Mouse (Mus musculus): Measurements from ENCODE around the gene Mrgprd. TPM values are rescaled to one million over a fixed set of nuclear protein-coding genes. Genes with fewer than 3 reads are reported as not detected.

Mrgprd gene
- not detected in 2 replicates for polyA plus RNA-seq (2016; fragmentation: Nextera tagmentation; extraction: Ambion mirVana)

DNA sequence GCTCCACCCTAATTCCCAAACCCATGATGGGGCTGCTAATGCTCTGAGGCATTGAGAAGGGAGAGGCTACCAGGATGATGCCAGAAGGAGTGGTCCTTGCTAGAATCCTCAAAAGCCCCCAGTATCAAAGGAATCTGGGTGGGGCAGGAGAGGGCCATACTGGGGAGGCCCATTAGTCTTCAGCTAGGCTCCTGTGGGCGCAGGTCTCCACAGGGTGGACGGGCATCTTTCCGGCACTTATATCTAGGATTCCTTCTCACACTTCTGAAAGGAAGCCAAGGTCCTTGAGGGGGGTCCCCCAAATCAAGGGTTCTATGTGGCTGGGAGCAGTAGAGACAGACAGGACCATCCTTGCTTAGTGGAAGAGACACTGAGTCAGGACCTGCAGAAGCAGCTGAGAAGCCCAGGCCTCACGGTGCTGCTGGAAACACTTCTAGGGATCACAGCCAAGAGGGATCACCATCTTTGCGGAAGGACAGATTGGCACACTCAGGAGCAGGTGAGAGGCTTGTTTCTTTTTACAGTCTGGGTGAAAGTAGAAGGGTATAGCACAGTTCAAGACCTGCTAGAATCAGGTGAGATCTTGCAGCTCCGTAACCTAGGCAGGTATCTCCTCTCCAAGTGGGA lies at the start of gene Mrgprd:
Gene Mrgprd (plus strand): TSS at position 51 of the 627 bp plus-strand sequence.
- H3K27me3 ChIP-seq (ENCODE audit: poor library complexity, severe bottlenecking) = 0 out of 2 replicates have a peak, but pooled peaks cover 4% of the 10 kb centered on the region
- no peaks in the 10 kb centered on the region for H3K9me3 ChIP-seq
- DNase-seq (ENCODE audit: extremely low spot score, low spot score) = no peak
- H3K36me3 ChIP-seq (replicated peaks) = no peaks in the 10 kb centered on the region
- no peak within 1 kb of the TSS for H3K4me3 ChIP-seq
- 92% methylated on average over 6 of the region's 6 CpGs for WGBS
- H3K27ac ChIP-seq = no peak within 1 kb of the TSS
- H3K4me1 ChIP-seq = 0 out of 2 replicates have a peak, but pooled peaks cover 3% of the 10 kb centered on the region

DNA sequence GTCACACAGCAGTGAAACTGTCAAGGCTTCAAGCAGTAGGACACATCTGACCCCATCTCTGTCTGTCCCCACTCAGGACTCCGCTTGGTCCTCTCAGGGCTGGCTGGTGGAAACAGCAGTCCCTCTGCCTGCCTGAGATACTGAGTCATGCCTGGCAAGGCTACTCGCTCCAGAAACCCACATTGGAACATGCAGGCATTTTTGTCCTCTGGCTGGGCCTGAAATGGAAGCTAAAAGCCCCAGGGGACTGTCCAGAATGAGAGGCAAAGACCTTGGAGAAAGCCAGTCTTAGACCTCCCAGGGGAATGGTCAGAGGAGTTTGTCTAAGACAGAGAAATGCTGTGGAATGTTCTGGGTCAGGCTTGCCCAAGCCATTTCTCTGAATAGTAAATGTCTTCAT lies 48.6 kb upstream of the Mrgprd start:
- DNase-seq (ENCODE audit: extremely low spot score, low spot score) = no peak
- 91% methylated on average over 2 of the region's 2 CpGs for WGBS
- no peak overlapping the region for H3K27ac ChIP-seq
- H3K4me3 ChIP-seq = no peak overlapping the region
- H3K9me3 ChIP-seq = no peaks in the 10 kb centered on the region
- H3K27me3 ChIP-seq (ENCODE audit: poor library complexity, severe bottlenecking) = no peaks in the 10 kb centered on the region
- peaks cover 53% of the 10 kb centered on the region for H3K36me3 ChIP-seq (replicated peaks)
- no peaks in the 10 kb centered on the region for H3K4me1 ChIP-seq

DNA sequence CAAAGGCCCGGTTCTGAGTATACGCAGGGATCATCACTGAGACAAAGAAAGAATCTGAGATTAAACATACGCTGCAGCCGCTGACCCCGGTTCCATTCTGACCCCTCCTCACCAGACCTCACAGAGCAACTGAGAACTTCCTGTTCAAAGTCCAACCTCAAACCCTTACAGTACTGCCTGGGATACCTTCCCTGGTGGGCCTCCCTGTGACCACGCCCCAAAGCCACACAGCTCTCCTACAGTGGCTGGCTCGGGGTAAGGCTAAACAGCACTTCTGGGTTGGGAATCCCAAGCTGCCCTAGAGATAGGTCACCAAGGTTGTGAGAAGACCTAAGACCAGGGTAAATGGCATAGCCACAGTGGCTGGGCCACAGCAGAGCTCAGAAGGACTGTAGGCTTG lies 45.7 kb upstream of the Mrgprd start:
- DNase-seq (ENCODE audit: extremely low spot score, low spot score) = no peak
- Histone ChIP-seq H3K36me3 (replicated peaks) (peaks cover 70% of the 10 kb centered on the region), H3K4me1 (no peaks in the 10 kb centered on the region), H3K27ac (no peak overlapping the region), H3K27me3 (ENCODE audit: poor library complexity, severe bottlenecking) (no peaks in the 10 kb centered on the region), H3K4me3 (no peak overlapping the region), H3K9me3 (peaks cover 6% of the 10 kb centered on the region; the same call in 1 of the 2 replicates)
- WGBS = 95% methylated on average over 7 of the region's 7 CpGs

DNA sequence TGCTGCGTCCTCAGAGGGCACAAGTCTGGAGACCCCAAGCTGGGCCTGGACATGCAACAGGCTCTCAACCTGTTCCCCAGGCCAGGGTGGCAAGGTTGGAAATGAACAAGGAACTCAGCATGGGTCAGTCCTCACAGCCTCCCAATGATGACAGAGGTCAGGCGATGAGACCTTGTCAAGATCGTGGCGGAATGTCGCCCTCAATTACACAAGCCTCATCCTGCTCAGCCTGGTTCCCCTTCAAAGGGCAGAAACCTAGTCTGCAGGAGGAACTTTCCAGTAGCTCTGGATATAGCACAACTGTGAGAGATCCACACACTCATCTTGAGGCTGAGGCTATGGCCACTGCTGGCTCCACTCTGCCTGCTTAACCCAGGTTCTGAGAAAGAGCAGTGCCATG lies 43.7 kb upstream of the Mrgprd start:
- no peak overlapping the region for H3K27ac ChIP-seq
- peaks cover 86% of the 10 kb centered on the region for H3K36me3 ChIP-seq (replicated peaks)
- no peak for DNase-seq (ENCODE audit: extremely low spot score, low spot score)
- 94% methylated on average over 5 of the region's 5 CpGs for WGBS
- H3K4me1 ChIP-seq = no peaks in the 10 kb centered on the region
- no peaks in the 10 kb centered on the region for H3K27me3 ChIP-seq (ENCODE audit: poor library complexity, severe bottlenecking)
- peaks cover 6% of the 10 kb centered on the region; the same call in 1 of the 2 replicates for H3K9me3 ChIP-seq
- no peak overlapping the region for H3K4me3 ChIP-seq

DNA sequence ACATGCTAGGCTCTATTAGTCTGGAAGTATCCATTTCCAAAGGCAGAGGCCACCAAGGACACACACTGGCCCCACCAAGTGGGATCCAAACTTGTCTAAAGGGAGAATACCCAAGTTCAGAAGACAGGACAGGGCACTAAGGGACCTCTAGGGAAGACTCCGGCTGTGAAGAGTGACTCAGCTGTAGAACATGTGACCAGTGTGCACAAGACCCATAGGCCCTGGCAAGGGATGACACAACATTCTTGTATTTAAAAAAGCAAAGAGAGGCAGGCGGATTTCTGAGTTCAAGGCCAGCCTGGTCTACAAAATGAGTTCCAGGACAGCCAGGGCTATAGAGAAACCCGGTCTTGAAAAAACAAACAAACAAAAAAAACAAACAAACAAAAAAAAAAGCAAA lies 39.1 kb upstream of the Mrgprd start:
- no peaks in the 10 kb centered on the region for H3K27me3 ChIP-seq (ENCODE audit: poor library complexity, severe bottlenecking)
- H3K4me1 ChIP-seq = no peaks in the 10 kb centered on the region
- WGBS = 86% methylated on average over 3 of the region's 3 CpGs
- no peak overlapping the region for H3K4me3 ChIP-seq
- H3K27ac ChIP-seq = no peak overlapping the region
- no peak for DNase-seq (ENCODE audit: extremely low spot score, low spot score)
- H3K9me3 ChIP-seq = peaks cover 6% of the 10 kb centered on the region; the same call in 1 of the 2 replicates
- H3K36me3 ChIP-seq (replicated peaks) = peaks cover 87% of the 10 kb centered on the region

DNA sequence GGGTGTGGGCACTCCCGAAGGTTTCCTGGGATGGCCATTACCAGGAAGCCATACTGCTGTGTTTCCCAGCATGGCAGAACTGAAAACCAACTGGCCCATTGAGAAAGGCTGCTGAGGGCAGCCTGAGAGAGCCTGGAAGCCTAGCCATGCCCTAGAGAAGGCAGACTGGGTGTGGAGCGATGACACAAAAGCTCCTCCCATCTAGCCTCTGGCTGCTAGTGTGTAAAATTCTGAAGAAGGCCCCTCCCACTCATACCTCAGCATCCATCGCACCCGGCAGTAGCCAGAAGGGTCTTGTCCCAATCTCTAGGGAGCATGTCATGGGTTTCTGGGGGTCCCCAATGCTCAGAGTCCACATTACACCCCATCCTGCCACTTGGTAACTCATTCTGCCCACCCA lies 33.2 kb upstream of the Mrgprd start:
- H3K9me3 ChIP-seq = no peaks in the 10 kb centered on the region
- peaks cover 33% of the 10 kb centered on the region for H3K4me1 ChIP-seq
- no peak for DNase-seq (ENCODE audit: extremely low spot score, low spot score)
- H3K27ac ChIP-seq = no peak overlapping the region
- peaks cover 38% of the 10 kb centered on the region for H3K36me3 ChIP-seq (replicated peaks)
- H3K4me3 ChIP-seq = no peak overlapping the region
- 85% methylated on average over 4 of the region's 4 CpGs for WGBS
- no peaks in the 10 kb centered on the region for H3K27me3 ChIP-seq (ENCODE audit: poor library complexity, severe bottlenecking)

DNA sequence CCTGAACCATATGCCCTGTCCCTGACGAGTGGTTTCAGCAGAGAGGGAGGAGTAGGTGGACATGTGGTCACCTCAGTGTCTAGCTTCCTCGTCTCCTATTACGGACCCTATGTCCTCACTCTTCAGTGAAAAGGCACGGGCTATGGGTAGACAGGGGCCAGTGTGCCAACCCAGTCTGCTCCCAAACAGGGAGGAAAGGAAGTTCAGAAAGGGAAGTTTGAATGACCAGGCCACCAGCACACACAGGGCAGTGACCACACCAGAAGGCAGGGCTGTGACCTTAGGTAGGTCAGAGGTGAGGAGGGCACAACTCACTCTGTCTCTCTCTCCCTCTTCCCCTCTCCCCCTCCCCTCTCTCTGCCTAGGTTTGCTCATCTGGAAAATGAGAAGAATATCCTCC lies 31.6 kb upstream of the Mrgprd start:
- WGBS = 58% methylated on average over 4 of the region's 4 CpGs
- peaks cover 22% of the 10 kb centered on the region for H3K36me3 ChIP-seq (replicated peaks)
- peak overlapping the region; percentile 61 for H3K4me3 ChIP-seq
- H3K27ac ChIP-seq = peak overlapping the region; percentile 83
- H3K9me3 ChIP-seq = no peaks in the 10 kb centered on the region
- H3K4me1 ChIP-seq = peaks cover 33% of the 10 kb centered on the region
- DNase-seq (ENCODE audit: extremely low spot score, low spot score) = no peak
- H3K27me3 ChIP-seq (ENCODE audit: poor library complexity, severe bottlenecking) = no peaks in the 10 kb centered on the region

DNA sequence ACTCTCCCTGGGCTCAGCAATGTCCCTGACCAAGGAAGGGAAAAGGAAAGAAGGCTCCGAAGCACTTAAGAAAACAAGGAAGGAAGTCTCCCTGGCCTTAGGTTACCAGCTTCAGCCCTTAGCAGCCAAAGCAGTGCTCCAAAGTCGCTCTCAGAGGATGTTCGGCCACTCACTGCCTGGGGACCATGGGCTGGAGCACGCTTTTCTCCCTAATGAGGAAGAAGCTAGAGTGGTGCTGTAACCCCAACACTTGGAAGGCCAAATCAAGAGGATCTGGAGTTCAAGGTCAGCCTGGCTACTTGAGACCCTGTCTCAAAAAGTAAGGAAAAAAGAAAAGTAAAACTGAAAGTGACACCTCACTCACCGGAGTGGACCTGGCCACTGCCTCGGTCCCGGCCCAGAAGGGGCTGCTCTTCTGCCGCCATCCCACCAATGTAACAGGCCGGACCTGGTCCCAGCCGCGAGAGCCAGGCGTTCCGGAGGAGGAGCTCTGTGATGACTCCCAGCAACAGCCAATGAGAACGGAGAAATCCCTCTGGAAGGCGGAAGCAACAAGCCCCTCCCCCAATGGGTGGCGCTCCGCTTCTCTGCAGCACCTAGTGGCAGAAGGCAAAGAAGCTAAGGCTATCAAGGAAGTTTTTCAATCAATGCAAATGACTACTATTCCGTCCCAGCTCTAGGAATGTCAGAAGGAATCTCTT lies 31.0 kb upstream of the Mrgprd start, which contains the start of gene Tpcn2:
Gene Tpcn2 (minus strand): TSS at position 525 of the 701 bp plus-strand sequence.
- Histone ChIP-seq H3K27ac (peak within 1 kb of the TSS; percentile 83), H3K27me3 (ENCODE audit: poor library complexity, severe bottlenecking) (no peaks in the 10 kb centered on the region), H3K9me3 (no peaks in the 10 kb centered on the region), H3K4me1 (peaks cover 33% of the 10 kb centered on the region), H3K36me3 (replicated peaks) (peaks cover 16% of the 10 kb centered on the region), H3K4me3 (peak within 1 kb of the TSS; percentile 61)
- DNase-seq (ENCODE audit: extremely low spot score, low spot score) = peak; percentile 87
- WGBS = 3% methylated on average over 18 of the region's 18 CpGs

DNA sequence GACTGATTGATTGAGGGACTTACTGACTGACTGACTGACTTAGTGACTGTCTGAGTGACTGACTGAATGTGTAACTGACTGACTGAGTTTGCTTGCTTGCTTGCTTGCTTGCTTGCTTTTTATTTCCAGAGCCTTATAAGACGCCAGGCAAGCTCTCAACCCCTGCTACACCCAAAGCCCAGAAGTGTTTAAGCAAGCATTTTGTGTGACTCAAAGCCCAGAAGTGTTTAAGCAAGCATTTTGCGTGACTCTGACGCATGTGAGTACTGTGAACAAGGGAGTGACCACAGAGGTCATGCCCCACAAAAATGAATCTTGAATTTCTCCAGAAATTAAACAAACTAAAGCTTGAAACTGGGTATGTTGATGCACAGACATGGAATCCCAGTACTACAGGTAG lies 30.3 kb upstream of the Mrgprd start:
- no peaks in the 10 kb centered on the region for H3K27me3 ChIP-seq (ENCODE audit: poor library complexity, severe bottlenecking)
- peaks cover 38% of the 10 kb centered on the region for H3K4me1 ChIP-seq
- peak overlapping the region; percentile 22; the same call in 1 of the 2 replicates for H3K27ac ChIP-seq
- WGBS = 66% methylated on average over 3 of the region's 3 CpGs
- no peaks in the 10 kb centered on the region for H3K9me3 ChIP-seq
- peaks cover 10% of the 10 kb centered on the region for H3K36me3 ChIP-seq (replicated peaks)
- H3K4me3 ChIP-seq = peak overlapping the region; percentile 61
- no peak for DNase-seq (ENCODE audit: extremely low spot score, low spot score)

DNA sequence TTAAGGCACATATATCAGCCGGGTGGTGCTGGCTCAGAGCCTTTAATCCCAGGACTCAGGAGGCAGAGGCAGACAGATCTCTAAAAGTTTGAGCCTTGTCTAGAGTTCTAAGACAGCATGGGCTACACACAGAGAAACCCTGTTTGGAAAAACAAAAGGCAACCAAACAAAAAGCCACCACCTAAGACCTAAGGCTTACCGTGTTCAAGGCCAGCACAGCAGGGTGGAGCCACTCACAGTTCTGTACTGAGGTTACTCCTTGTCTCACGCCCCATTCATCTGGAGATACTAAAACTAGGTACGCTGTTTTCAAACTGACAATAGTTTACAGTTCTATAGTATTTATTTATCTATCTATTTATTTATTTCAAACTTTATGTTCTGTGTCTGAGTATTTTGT lies 29.2 kb upstream of the Mrgprd start:
- Histone ChIP-seq H3K27me3 (ENCODE audit: poor library complexity, severe bottlenecking) (no peaks in the 10 kb centered on the region), H3K4me1 (peaks cover 41% of the 10 kb centered on the region), H3K4me3 (no peak overlapping the region), H3K36me3 (replicated peaks) (no peaks in the 10 kb centered on the region), H3K9me3 (no peaks in the 10 kb centered on the region), H3K27ac (no peak overlapping the region)
- WGBS = 85% methylated on average over 4 of the region's 4 CpGs
- no peak for DNase-seq (ENCODE audit: extremely low spot score, low spot score)

DNA sequence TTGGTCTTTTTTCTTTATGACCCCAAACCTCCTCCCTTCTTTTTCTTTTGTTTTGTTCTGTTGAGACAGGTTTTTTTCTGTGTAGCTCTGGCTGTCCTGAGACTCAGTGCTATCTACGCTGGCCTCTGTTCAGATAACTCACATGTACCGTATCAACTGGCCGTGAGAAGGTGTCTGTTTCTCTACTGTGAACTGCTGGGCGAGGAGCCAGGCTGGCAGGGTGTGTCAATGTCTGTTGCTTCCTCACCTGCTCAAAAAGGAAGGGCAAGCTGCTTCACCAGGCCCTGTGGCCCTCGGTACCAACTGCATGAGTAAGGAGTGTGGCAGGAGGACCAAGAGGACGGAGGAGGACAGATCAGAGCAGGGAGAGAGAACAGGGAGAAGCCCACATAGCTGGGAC lies 27.2 kb upstream of the Mrgprd start:
- H3K9me3 ChIP-seq = no peaks in the 10 kb centered on the region
- H3K36me3 ChIP-seq (replicated peaks) = no peaks in the 10 kb centered on the region
- no peak overlapping the region for H3K4me3 ChIP-seq
- no peak for DNase-seq (ENCODE audit: extremely low spot score, low spot score)
- peaks cover 28% of the 10 kb centered on the region for H3K4me1 ChIP-seq
- H3K27me3 ChIP-seq (ENCODE audit: poor library complexity, severe bottlenecking) = no peaks in the 10 kb centered on the region
- H3K27ac ChIP-seq = no peak overlapping the region
- WGBS = 90% methylated on average over 6 of the region's 6 CpGs

DNA sequence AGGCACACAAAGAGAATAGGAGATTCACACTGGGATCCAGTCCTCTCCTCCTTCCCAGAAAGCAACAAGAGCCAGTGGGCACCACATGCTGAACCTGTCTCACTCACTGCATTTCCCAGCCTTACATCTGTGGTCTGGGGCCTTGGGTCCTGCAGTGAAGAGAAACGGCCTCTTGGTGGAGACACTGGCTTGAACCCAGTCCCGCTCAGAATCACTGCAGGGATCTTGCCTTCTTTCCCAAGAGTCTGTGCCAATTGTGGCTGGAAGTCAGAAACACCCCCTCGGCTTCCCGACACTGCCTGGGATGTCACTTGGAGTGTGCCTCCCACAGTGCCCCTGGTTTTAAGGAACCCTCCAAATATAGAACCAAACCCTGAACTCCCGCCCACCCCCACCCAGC lies 25.3 kb upstream of the Mrgprd start:
- Histone ChIP-seq H3K27me3 (ENCODE audit: poor library complexity, severe bottlenecking) (no peaks in the 10 kb centered on the region), H3K4me3 (no peak overlapping the region), H3K27ac (no peak overlapping the region), H3K36me3 (replicated peaks) (no peaks in the 10 kb centered on the region), H3K4me1 (peaks cover 9% of the 10 kb centered on the region), H3K9me3 (no peaks in the 10 kb centered on the region)
- WGBS = 18% methylated on average over 5 of the region's 5 CpGs
- peak; percentile 49 for DNase-seq (ENCODE audit: extremely low spot score, low spot score)

DNA sequence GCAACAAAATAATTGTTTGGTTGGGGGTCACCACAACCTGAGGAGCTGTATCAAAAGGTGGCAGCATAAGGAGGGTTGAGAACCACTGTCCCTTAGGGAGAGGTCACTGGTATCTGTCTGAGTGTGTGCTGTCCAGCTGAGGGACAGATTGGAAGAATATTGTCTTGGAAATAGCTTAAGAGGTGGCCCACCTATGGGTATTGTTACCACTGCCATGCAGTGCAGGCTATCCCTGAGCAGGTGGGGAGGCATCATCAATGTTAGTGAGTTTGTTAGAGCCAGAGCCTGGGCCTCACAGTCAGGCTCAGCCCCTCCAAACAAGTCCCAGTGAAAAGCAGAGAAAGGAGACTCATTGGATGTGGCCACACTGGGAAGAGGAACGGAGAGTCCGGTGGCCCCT lies 22.8 kb upstream of the Mrgprd start:
- H3K9me3 ChIP-seq = no peaks in the 10 kb centered on the region
- 91% methylated on average over 2 of the region's 2 CpGs for WGBS
- H3K27me3 ChIP-seq (ENCODE audit: poor library complexity, severe bottlenecking) = no peaks in the 10 kb centered on the region
- H3K4me3 ChIP-seq = no peak overlapping the region
- no peak for DNase-seq (ENCODE audit: extremely low spot score, low spot score)
- H3K4me1 ChIP-seq = peaks cover 8% of the 10 kb centered on the region; the same call in 1 of the 2 replicates
- no peaks in the 10 kb centered on the region for H3K36me3 ChIP-seq (replicated peaks)
- H3K27ac ChIP-seq = no peak overlapping the region

Measured in forebrain, embryonic 10.5 days (tissue).